Mouse (Mus musculus): ENCODE results near the gene Ucma. TPM values are rescaled to one million over a fixed set of nuclear protein-coding genes. Genes with fewer than 3 reads are reported as not detected.
A peak's percentile ranks its signal among the peaks of the same experiment; 100 is the strongest.

Gene Ucma
- total RNA-seq, 2 experiments from 2014 or later, result 0.65 to 2.0 TPM

- intact Hi-C loops (cut with DNase I), result loop anchor here (5.0 kb wide), 1 partner anchor 95 kb away; the partner anchor contains the start of gene Phyh
Observed at GRCm38 (mm10) chr2:5011898-5012490, 36.1 kb downstream of the Ucma start.

GRCm38 (mm10) chr2:5012491-5013324, 36.8 kb downstream of the Ucma start, which contains the start of gene Mcm10:
Gene Mcm10 (minus strand): TSS chr2:5012791.
- Histone ChIP-seq H3K4me3 (peak within 1 kb of the TSS; percentile 48), H3K27ac (no peak within 1 kb of the TSS)
- TF ChIP-seq CTCF (IDR thresholded peaks at IDR 0.05), result no peak
- peak; percentile 87 to 90 for DNase-seq (ENCODE audit: extremely low spot score in 1 of 2, low spot score in 2 of 2)
- intact Hi-C loops (cut with DNase I), result loop anchor here (5.0 kb wide), 1 partner anchor 95 kb away; the partner anchor contains the start of gene Phyh

More at GRCm38 (mm10) chr2:5011898-5012490, 36.1 kb downstream of the Ucma start:
- no peak for TF ChIP-seq CTCF (IDR thresholded peaks at IDR 0.05)
- Histone ChIP-seq H3K27ac (no peak overlapping the region), H3K4me3 (peak overlapping the region; percentile 48)
- no peak for DNase-seq (ENCODE audit: extremely low spot score in 1 of 2, low spot score in 2 of 2)

GRCm38 (mm10) chr2:5014616-5015015, 38.7 kb downstream of the Ucma start:
- no peak overlapping the region for H3K4me3 ChIP-seq
- TF ChIP-seq CTCF (IDR thresholded peaks at IDR 0.05), result no peak
- no peak for DNase-seq (ENCODE audit: extremely low spot score in 1 of 2, low spot score in 2 of 2)
- H3K27ac ChIP-seq, result no peak overlapping the region
- intact Hi-C loops (cut with DNase I), result loop anchor here (5.0 kb wide), 1 partner anchor 97 kb away; the partner anchor contains the start of gene Phyh

GRCm38 (mm10) chr2:5015527-5015926, 39.6 kb downstream of the Ucma start:
- no peak for DNase-seq (ENCODE audit: extremely low spot score in 1 of 2, low spot score in 2 of 2)
- intact Hi-C loops (cut with DNase I), result no loop called here
- Histone ChIP-seq H3K4me3 (no peak overlapping the region), H3K27ac (no peak overlapping the region)
- TF ChIP-seq CTCF (IDR thresholded peaks at IDR 0.05), result no peak

GRCm38 (mm10) chr2:5016922-5017321, 41.0 kb downstream of the Ucma start:
- H3K4me3 ChIP-seq, result no peak overlapping the region
- H3K27ac ChIP-seq, result no peak overlapping the region
- TF ChIP-seq CTCF (IDR thresholded peaks at IDR 0.05), result no peak
- intact Hi-C loops (cut with DNase I), result no loop called here
- DNase-seq (ENCODE audit: extremely low spot score in 1 of 2, low spot score in 2 of 2), result no peak

- Histone ChIP-seq H3K4me3 (no peak overlapping the region), H3K27ac (peak overlapping the region; percentile 32; the same call in 1 of the 2 replicates)
- no peak for TF ChIP-seq CTCF (IDR thresholded peaks at IDR 0.05)
- peak in 1 of 2 experiments; percentile 46 for DNase-seq (ENCODE audit: extremely low spot score in 1 of 2, low spot score in 2 of 2)
- intact Hi-C loops (cut with DNase I), result no loop called here
Observed at GRCm38 (mm10) chr2:5019708-5020107, 43.8 kb downstream of the Ucma start.

- H3K4me3 ChIP-seq, result no peak overlapping the region
- intact Hi-C loops (cut with DNase I), result no loop called here
- no peak overlapping the region for H3K27ac ChIP-seq
- TF ChIP-seq CTCF (IDR thresholded peaks at IDR 0.05), result no peak
- DNase-seq (ENCODE audit: extremely low spot score in 1 of 2, low spot score in 2 of 2), result no peak
Observed at GRCm38 (mm10) chr2:5023275-5023674, 47.4 kb downstream of the Ucma start.

GRCm38 (mm10) chr2:5023699-5024399, 47.9 kb downstream of the Ucma start:
- H3K27ac ChIP-seq, result no peak overlapping the region
- no peak for DNase-seq (ENCODE audit: extremely low spot score in 1 of 2, low spot score in 2 of 2)
- no peak for TF ChIP-seq CTCF (IDR thresholded peaks at IDR 0.05)
- intact Hi-C loops (cut with DNase I), result no loop called here
- no peak overlapping the region for H3K4me3 ChIP-seq

GRCm38 (mm10) chr2:5025162-5025733, 49.3 kb downstream of the Ucma start:
- TF ChIP-seq CTCF (IDR thresholded peaks at IDR 0.05), result no peak; the same call in none of the 2 replicates
- intact Hi-C loops (cut with DNase I), result no loop called here
- no peak for DNase-seq (ENCODE audit: extremely low spot score in 1 of 2, low spot score in 2 of 2)
- Histone ChIP-seq H3K27ac (no peak overlapping the region), H3K4me3 (no peak overlapping the region)

GRCm38 (mm10) chr2:5027057-5027456, 51.1 kb downstream of the Ucma start:
- intact Hi-C loops (cut with DNase I), result no loop called here
- no peak for TF ChIP-seq CTCF (IDR thresholded peaks at IDR 0.05)
- Histone ChIP-seq H3K27ac (no peak overlapping the region), H3K4me3 (no peak overlapping the region)
- no peak for DNase-seq (ENCODE audit: extremely low spot score in 1 of 2, low spot score in 2 of 2)

GRCm38 (mm10) chr2:5028047-5028446, 52.1 kb downstream of the Ucma start:
- intact Hi-C loops (cut with DNase I), result no loop called here
- no peak overlapping the region for H3K4me3 ChIP-seq
- TF ChIP-seq CTCF (IDR thresholded peaks at IDR 0.05), result no peak
- no peak overlapping the region for H3K27ac ChIP-seq
- DNase-seq (ENCODE audit: extremely low spot score in 1 of 2, low spot score in 2 of 2), result no peak

All from left cerebral cortex, adult 2 months (tissue).